Mouse (Mus musculus) kidney, postnatal 10 days (tissue): Measurements from ENCODE around the gene Sec22c.

Experiments used
- DNase-seq: peaks from one replicate; pipeline ENCODE4 v3.0.0; 2021; ENCODE audit warnings: mixed read lengths

Gene Sec22c

DNA sequence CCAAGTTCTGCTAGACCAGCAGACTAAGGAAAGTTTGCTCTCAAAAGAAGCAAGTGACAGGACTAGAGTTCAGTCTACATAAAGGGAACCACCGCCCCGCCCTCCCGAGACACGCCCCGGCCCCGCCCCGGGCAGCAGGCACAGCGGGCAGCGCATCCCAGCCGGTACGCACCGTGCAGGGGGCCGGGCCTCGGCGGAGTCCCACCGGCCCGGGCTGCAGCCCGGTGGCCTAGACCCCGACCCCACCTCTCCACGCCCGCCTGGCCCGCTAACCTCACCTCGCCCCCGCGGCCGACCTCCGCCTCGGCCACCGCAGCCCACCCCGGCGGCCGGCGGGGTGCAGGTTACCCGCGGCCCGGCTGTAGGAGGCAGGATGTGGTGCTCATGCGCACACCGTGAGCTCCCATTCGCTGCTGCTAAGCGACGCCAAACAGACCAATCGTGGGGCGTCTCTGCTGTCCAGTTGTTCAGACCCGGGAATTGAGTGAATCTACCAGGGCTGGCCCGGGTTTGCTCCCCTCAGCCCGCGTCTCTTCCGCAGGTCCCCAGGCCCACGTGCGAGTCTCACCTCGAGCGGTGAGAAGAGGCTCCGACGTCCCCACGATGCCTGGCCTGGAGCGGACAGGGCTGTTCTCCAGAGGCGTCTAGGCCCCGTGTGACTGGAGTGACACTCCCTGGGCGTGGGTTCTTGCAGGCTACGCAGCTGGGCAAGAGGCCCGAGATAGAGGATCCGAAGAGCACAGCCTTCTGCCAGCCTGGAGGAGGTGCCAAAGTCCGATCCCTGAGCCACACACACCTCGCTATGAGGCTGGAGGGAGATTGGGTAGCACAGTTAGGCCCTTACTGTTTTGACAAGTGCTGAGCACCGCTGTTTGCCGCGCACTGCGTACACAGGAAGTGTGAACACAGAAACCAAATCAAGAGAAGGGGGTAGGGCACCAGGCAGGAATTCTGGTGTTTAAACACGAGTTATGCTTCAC is at the start of gene Sec22c:
Gene Sec22c, minus strand, starts transcription at position 845 of the 980 bp plus-strand sequence.
- DNase-seq = peak; percentile 92

DNA sequence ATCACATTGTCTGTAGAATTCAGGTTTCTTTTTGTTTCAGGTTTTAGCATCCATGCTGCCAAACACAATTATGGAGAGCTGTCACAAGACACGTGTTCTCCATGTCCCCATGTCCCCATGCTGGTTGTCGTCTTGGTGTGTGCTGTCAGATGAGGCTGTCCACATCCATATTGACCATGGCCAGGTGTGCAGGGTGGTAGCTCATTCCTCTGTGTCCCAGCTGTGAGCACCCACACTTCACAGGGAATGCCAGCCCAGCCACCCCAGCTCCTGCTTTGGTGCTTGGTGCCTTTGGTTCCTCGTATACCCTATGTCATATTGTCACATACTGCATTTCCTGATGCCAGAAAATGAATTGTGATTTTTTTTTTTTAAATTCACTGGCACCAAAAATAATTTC is 49.3 kb upstream of the Sec22c start:
- DNase-seq = no peak

DNA sequence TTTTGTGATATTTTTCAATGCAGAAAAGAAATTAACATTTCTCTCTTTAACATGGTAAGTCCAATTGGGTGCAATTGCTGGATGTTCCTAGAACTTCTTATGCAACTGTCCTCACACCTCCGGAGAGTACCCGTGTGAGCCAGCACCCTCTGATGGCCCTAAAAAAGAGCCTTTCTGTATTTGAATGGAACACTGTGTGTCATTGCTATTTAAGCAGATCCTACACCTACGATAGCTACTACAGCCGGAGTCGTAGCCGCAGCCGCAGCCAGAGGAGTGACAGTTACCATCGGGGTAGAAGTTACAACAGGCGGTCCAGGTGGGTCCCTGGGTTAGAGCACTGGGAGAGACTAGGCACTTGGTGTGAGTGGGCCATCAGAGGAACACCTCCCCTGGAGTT is 47.5 kb upstream of the Sec22c start:
- DNase-seq = no peak

DNA sequence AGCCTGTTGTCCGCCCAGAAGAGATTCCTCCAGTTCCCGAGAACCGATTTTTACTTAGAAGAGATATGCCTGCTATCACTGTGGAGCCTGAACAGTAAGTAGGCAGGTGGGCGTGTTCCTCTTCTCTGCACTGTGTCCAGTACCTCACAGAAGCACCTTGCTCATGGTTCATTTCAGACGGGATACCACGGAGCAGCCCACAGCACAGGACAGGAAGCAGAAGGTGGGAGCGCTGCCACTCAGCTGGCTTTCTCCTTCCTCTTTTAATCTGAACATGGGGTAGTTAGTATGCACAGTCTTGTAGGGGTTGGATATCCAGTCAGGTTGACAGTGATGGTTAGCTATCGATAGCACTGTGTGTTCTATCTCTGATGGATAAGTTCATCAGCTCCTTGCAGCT is 38.8 kb upstream of the Sec22c start:
- no peak for DNase-seq

DNA sequence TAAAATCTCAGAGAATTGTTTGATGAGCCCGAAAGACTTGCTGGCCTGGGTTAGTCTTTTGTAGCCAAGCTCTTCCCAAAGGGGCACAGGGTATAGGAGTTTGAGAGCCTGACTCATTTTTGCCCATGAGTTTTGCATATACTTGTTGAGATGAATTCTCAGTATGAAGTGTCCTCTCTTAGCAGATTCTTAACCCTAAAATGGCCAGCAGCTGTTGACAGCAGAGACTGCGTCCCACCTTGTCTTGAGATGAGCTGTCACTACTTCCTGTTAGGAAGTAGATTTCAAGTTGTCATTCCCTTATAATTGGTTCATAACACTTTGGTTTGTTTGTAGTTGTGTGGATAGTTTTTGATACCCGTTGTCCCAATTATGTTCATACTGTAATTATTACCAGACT is 35.9 kb upstream of the Sec22c start:
- DNase-seq = no peak

DNA sequence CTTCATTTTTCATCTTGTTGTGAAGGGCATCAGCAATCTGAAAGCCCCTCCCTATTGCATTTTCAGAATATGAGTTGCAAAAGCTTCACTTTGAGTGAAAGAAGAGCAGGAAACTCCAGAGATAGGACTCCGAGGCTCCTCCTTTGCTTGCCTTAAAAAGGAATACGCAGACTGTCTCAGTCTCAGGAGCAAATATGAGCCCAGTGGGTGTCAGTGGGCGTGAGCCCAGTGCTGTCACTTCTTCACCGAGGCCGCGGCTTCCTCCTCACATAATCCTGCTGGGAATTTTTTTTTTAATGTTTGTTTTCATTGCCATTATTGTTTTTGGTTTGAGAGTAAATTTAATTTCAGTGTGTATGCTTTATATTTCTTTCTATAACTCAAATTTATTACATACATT is 35.2 kb upstream of the Sec22c start:
- DNase-seq = no peak

DNA sequence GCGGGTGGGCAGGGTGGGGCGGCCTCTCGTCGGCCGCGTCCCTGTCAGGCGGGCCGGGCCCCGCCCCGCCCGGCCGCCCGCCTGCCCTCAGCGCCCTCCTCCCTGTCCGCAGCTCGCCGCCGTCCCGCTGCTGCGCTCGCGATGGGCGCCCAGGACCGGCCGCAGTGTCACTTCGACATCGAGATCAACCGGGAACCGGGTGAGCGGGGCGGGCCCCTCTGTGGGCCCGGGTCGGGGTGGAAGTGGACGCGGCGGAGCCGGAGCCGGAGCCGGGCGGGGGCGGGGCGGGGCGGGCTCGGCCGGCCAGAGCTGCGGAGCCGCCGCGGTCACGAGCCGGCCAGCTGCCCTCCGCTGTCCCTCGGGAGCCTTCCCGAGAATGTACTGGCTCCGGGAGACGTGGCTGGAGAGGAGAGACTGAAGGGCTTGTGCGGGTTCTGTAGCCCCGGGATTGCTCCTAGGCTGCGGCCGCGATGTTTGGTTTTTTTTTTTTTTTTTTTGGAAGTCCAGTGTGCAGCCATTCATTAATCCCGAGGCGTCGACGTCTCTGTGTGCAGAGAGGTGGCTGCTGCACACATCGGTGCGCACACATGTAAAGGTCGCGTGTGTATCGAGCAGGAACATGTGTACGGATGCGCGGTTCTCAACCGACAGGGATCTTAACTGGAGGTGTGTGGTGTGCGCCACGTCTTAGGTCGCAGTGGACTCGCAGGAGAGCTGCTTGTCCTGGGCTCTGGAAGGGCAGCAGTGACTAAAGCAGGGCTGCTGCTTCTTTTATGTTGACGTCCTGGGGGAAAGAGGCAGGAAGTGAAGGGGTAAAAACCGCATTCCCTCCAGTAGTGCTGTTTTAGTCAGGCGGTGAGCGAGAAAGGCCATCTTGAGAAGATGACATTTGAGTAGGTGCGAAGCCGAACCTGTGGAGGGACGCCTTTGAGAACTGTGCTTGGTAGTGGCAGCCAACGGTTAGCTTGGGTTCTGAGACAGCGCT is 14.3 kb upstream of the Sec22c start:
- DNase-seq = peak; percentile 43

DNA sequence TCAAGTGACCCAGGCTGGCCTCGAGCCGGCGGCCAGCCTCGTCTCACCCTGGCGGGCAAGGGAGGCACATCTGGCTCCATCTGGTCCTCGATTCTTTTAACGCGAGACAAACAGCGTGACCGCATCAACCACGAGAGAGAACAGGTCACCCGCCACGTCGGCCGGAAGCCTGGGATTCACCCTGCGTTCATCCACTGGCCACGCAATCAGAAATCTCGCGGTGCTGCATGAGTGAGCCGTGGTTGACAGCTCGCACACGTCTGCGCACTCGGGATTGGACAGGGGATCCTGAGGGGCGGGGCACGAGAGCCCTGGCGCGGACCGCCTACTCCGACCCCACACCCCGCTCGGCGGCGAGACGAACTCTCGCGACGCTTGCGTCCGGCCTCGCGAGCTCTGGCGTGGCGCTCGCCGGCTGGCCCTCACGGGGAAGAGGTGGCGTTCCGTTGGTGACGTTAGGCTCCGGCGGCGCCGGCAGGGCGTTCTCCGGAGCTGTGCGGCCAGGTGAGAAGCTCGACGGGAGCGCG is 13.6 kb upstream of the Sec22c start, which contains the start of gene Nktr:
Gene Nktr, plus strand, starts transcription at position 378 of the 527 bp plus-strand sequence.
- DNase-seq = peak; percentile 99

DNA sequence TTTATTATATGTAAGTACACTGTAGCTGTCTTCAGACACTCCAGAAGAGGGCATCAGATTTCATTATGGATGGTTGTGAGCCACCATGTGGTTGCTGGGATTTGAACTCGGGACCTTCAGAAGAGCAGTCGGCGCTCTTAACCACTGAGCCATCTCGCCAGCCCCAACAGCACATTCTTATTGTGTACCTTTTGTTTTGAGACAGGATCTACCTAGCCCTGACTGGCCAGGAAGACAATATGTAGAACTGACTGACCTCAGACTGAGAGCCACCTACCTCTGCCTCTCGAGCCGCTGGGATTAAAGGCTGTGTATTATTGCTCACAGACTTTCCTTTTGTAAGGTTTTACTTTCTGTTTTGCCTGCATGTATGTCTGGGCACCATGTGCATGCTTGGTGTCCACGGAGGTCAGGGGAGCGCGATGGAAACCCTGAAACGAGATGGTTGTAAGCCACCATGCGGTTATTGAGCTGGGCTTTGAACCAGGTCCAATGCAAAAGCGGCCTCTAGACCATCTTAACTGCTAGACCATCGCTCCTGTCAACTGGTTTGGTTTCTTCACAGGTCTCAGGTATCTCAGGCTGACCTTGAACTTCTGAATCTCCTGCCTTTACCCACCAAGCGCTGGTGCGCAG is 12.9 kb upstream of the Sec22c start:
- DNase-seq = no peak

DNA sequence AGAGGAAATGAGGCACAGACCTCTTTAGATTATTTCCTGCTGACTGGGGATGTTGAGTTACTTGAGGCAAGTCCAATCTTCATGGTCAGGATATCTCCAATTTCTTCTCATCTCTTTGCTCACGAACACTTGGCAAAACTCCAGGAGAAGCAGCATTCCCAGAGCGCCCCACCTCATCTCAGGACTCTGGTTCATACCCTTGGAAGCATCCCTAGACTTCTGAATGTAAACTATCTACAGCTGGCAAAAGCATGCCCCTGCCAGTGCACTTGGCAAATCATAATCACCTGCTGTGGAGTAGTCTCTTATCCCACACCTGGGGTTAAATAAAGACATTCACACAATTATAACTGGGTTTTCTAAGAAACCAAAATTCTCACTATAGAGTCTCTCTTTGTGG is 11.8 kb upstream of the Sec22c start:
- no peak for DNase-seq

DNA sequence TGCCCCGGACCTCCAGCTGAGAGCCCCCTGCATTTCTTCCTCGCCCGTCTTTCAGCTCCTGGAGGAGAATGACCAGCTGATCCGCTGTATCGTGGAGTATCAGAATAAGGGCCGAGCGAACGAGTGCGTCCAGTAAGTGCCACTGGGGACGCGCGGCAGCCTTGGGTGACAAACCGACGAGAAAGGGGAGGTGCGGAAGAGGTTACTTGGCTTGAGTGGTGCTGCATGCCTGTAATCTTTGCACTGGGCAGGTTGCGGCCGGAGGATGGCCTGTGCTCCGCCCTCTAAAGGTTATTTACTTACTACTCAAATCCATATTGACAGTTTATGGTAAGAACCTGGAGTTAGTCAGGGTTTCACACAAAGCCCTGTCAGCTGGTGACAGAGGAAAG is 5.3 kb upstream of the Sec22c start:
- DNase-seq = no peak

DNA sequence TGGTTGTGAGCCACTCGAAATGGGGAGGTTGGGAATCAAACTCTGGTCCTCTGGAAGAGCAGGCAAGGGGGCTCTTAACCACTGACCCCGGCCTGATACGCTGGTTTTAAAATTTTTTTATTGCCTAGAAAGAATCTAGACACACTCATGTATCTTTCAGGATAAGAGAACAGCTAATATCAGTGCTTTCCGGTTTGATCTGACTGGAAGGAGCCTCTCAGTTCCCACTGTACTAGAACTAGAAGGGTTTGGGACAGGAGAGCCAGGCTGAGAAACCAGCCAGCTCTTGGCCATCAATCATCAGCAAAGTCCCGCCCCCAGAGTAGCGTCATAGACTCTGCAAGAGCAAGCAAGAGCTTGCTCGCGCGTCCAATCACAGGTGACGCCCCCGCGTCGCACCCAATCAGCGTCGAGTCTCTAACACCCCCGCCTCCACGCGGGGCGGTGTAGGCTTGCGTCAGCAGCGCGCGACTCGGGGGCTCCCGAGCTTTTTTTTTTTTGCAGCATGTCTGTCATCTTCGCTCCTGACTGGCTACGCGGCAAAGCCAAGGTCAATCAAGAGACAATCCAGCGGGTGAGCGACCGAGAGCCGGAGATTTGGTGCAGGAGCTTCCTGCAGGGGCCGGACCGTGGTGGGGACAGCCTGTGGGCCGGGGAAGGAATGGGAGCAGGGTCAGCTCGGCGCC is 4.8 kb upstream of the Sec22c start, which contains the start of gene Ss18l2:
Gene Ss18l2, plus strand, starts transcription at position 432 of the 686 bp plus-strand sequence.
- peak; percentile 100 for DNase-seq

DNA sequence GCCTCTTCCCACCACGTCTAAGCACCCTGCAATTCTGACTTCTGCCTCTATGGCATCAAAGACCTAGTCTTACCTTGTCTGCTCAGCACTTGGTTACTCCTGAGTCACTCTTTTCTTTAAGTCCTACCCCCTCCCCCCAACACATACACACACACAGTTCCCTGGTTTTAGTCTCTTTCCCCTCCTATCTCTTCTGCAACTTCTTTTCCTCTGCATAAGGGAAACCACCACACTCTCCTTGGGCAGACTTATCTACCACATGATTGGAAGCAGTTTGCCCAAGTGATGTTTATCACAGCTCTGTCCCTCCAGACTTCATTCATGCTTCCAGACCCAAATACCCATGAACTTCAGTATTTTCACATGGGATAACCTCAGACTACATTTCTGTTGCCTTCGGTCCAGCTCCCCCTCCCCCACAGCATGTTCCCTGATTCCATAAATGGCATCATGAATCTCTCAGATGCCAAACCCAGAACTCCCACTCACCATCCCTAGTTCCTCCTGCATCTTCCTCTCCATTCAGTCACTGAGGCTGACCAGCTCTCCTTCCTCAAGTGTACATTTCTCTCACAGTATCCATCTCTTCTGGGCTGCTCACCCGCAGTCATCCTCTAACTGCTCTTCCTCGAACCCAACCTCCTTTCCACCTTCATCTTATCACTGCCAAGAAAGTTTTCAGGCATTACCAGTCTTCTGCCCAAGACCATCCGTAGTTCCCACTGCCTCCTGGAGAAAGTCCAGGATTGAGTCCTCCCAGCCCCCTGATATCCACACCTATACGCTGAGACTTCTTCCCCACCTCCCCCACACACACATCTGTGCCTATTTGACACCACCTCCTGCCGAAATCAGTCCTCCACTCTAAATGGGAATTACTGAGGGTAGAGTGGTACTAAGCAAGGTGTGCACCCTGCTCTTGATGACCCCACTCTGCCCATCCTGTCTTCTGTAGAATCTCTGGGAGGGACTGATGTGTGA is 3.5 kb upstream of the Sec22c start:
- DNase-seq = no peak

DNA sequence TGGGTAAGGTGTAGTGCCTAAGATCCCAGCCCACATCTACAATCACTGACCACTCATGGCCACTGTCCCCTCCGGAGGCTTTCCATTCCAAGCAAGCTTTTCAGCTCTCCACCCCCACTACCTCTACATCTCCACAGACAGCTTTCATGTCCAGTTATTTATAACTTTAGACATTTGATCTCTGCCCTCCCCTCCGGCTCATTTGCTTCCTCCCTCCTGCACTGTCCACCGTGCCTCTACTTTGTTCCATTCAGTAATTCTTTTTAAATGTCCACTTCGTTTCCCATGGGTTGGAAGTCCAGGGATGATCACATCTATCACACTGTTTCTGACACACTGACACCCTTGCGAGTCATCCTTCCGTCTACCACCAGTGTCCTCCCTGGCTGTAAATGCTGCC is 2.5 kb upstream of the Sec22c start:
- DNase-seq = no peak

DNA sequence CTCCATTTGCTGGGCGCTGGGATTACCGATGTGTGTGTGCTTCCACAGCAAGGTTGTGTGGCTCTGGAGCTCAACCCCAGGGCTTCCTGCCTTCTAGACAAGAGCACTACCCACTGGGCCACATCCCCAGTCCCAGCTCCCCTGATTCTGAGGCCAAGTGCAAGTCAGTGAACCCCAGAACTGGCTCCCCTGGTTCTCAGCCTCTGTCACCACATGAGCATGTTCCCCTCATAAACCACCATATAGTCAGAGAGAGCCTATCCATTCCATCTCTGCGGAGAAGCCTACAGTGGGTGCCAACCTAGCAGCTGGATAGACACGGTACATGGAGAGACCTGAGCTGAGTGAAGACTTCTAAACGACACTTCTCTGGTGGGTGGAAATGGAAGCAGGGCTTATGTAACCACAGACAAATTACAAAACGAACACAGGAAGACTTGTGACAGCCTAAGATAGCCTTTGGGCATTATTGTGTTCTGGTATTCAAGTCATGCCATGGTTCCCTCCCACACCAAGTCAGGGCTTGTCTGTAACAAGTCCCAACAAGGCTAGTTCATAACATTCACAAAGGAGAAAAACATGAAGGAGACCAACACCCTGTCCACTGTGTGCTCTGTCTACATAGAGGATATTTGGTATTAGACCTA is 862 bp upstream of the Sec22c start:
- DNase-seq = no peak

DNA sequence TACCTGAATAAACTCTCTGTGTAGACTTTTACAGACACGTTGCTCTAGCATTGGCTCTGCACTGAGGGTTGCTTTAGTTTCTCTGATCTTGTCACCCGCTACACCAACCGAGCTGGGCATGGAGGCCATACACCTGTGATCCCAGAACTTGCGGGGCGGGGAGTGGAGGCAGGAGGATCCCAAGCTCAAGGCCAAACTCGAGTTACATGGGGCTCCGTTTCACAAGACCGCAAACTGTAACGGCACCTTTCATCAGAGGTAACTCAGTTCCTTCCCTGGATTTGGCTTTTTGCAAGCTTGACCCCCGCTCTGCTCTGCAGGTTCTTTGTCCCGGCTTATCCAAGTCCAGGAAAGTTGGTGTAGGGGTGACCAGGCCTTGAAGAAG is 1.0 kb downstream of the Sec22c start:
- DNase-seq = no peak

DNA sequence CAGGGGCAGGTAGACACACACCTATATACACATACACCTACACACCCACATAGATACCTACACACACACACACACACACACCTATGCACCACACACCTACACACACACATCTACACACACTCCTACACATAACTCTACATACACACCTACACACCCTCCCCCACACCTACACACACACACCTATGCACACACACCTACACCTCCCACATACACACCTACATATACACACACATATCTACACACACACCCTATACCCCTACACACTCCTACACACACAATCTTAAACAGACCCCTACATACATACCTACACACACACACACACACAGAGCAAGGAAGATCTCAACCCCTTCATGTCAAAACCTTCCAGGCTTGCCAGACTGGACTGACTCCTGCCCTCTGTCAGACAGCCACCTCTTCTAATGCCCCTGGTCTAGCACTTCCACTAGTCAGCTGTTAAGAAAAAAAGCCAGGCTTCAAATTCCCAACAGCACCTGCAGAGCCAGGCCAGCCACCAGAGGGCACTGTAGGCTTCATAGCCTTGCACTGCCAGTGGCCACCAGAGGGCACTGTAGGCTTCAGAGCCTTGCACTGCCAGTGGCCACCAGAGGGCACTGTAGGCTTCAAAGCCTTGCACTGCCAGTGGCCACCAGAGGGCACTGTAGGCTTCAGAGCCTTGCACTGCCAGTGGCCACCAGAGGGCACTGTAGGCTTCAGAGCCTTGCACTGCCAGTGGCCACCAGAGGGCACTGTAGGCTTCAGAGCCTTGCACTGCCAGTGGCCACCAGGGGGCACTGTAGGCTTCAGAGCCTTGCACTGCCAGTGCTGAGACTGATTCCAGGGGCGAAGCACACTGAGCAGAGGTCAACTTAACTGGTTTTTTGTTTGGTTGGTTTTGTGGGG is 7.9 kb downstream of the Sec22c start:
- DNase-seq = peak; percentile 79

DNA sequence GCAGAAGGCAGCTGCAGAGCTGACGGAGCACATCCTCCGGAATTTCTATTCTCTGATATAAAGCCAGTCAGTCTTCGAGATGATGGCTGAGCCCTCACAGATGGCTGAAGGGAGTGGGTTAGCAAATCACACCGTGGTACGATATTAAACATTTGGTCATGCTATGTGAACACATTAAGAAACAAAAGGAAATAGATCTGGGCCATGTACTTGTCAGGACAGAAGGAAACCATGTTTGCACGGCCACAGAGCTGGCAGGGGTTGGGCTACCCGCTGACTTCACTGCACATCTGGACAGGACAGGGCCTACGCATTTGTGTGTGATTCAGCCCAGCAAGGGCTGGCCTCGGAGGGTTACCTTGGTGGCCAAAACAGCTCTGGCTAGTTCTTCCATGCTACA is 8.7 kb downstream of the Sec22c start:
- DNase-seq = no peak

DNA sequence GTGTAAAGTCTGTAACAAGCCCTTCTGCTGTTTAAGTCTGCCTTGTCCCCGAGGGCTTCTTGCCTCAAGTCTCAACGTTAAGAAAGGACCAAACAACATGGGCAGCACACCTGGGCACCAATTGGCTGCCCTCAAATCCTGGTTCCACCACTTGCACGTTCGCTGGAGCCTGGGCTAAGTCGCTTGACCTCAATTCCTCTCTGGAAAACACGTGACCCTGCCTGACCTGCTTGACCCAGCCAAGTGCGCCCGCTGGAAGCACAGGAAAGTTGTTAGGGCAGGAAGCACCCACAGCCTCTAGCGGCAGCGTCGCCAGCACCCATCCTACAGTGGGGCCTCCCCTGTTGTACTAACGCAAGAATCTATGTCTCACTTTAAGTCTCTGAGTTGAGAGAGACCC is 10.6 kb downstream of the Sec22c start:
- DNase-seq = no peak
